Mouse (Mus musculus) bone marrow macrophage, adult 2 months (primary cell): ENCODE data around the gene Usf3.

ENCODE experiments used
- CTCF ChIP-seq: IDR thresholded peaks from 2 replicates; pipeline ENCODE4 v1.5.1; 2012; ENCODE audit warnings: low read depth, mild to moderate bottlenecking, low read length, moderate library complexity
- POLR2A ChIP-seq: IDR thresholded peaks from 2 replicates; pipeline ENCODE4 v1.6.1; 2012; ENCODE audit warnings: mild to moderate bottlenecking, low read depth, low read length, borderline replicate concordance

DNA sequence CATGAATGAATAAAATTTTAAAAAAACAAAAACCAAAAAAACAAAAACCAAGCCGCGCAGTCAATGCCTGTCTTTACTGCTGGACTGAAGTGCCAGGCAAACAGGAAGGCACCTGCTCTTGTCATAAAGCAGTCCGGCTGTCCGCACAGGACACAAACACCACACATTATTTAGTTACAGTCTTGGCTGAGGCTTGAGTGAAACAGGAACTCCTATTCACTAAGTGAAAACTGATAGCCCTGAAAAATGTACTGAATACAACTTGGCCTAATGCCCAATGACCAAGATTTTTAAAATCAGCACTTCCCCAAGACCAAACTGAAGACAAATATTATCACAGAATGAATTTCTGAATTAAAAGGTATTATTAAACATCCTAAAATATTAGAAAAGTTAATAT is 46.6 kb upstream of the Usf3 start:
- TF ChIP-seq CTCF (no peak), POLR2A (no peak)
